Mouse (Mus musculus) limb, embryonic 14.5 days (tissue): ENCODE results near the gene Nfix. TPM values are rescaled to one million over a fixed set of nuclear protein-coding genes. Genes with fewer than 3 reads are reported as not detected.

Experiments
- ATAC-seq: fragments of 200-750 bp; cut with Nextera tagmentation; 2 replicates; pipeline ENCODE4 v1.8.0; 2017; ENCODE audit warnings: low read depth, moderate number of reproducible peaks, moderate TSS enrichment; ENCODE audit not compliant: low FRiP score
- DNase-seq: peaks from one replicate; pipeline ENCODE4 v3.0.0-alpha.2; 2015; ENCODE audit warnings: low spot score
- H3K27ac ChIP-seq: fragments of 300-500 bp; sonication (generic); replicated peaks from 2 replicates; pipeline ENCODE4 v1.5.1; 2014; ENCODE audit warnings: low read depth, mild to moderate bottlenecking, low read length, moderate library complexity, mixed read lengths
- H3K27me3 ChIP-seq: fragments of 300-500 bp; sonication (generic); 2 replicates; pipeline ENCODE4 v1.6.1; 2014; ENCODE audit warnings: low read length, mixed read lengths; ENCODE audit not compliant: control insufficient read depth, insufficient read depth
- H3K36me3 ChIP-seq: fragments of 300-500 bp; sonication (generic); 2 replicates; pipeline ENCODE4 v1.6.1; 2014; ENCODE audit warnings: mild to moderate bottlenecking, low read length, moderate library complexity, mixed read lengths; ENCODE audit not compliant: control insufficient read depth, insufficient read depth
- H3K4me1 ChIP-seq: fragments of 300-500 bp; sonication (generic); 2 replicates; pipeline ENCODE4 v1.6.1; 2014; ENCODE audit warnings: antibody characterized with exemption, low read length, mixed read lengths; ENCODE audit not compliant: control insufficient read depth, insufficient read depth
- H3K4me2 ChIP-seq: fragments of 300-500 bp; sonication (generic); replicated peaks from 2 replicates; pipeline ENCODE4 v1.6.1; 2014; ENCODE audit warnings: low read depth, mild to moderate bottlenecking, low read length, moderate library complexity; ENCODE audit not compliant: severe bottlenecking
- H3K4me3 ChIP-seq: fragments of 300-500 bp; sonication (generic); replicated peaks from 2 replicates; pipeline ENCODE4 v1.5.1; 2014; ENCODE audit warnings: low read length
- H3K9ac ChIP-seq: fragments of 300-500 bp; sonication (generic); 2 replicates; pipeline ENCODE4 v1.6.1; 2014; ENCODE audit warnings: mild to moderate bottlenecking, low read depth, low read length, moderate library complexity; ENCODE audit not compliant: severe bottlenecking
- H3K9me3 ChIP-seq: fragments of 300-500 bp; sonication (generic); 2 replicates; pipeline ENCODE4 v1.6.1; 2016; ENCODE audit warnings: low read length; ENCODE audit not compliant: control insufficient read depth
- POLR2A ChIP-seq: fragments of 200-500 bp; IDR thresholded peaks from 2 replicates; pipeline ENCODE4 v1.8.0; 2012; ENCODE audit warnings: inconsistent platforms, mild to moderate bottlenecking, moderate library complexity, borderline replicate concordance; ENCODE audit not compliant: insufficient read depth, insufficient read length; ENCODE audit errors: extremely low read depth
- WGBS: fragments of 180-500 bp; shearing (Covaris S2); extraction: QIAGEN DNeasy Blood & Tissue Kit; methylation state at CpG from one replicate; pipeline ENCODE4 v1.1.7; 2014; 5-methylcytosine and 5-hydroxymethylcytosine counted together
- polyA plus RNA-seq, 2 experiments: library from polyadenylated mRNA; depleted of rRNA in 1 of 2; stranded (reverse) in 1 of 2; unstranded in 1 of 2; fragments of >200 nt; fragmentation: Nextera tagmentation in 1 of 2; extraction: Ambion mirVana in 1 of 2; gene quantifications; 2 replicates each; pipeline versions ENCODE4 v1.2.1 to v1.2.3; 2012 to 2014

Gene Nfix
- polyA plus RNA-seq, 2 experiments: 81.2 to 100 TPM

DNA sequence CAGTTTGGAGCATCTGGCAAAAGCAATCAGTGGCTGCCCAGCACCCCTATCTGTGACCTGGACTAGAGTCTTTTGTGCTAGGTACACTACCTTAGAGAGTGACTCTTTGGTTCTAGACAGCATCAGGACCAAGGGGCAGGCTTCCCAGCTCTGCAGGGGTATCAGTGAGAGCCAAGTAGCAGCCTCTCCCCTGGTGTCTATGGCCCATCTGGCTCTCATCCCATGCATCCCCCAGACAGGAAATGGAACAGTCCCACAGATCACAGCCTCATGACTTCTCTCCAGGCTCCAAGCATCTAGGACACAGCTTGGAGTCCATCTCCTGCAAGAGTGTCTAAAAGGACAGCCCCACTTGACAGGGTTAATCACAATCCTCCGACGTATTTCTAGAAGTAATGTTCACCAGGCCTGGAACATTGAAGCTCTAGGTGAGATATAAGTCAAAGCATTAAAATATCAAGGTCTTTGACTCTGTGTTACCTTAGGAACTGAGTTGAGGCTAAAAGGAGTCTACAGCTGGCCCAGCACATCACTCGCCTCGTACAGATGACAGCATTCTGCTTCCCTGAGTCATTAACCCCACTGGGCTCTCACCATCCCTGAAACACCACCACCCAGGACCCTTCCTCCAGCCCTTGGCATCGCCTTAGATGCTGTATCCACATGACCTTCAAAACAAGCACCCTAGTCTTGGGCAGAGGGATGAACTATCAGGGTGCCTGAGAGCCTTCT is 81.0 kb downstream of the Nfix start:
- H3K36me3 ChIP-seq: peaks cover 78% of the 10 kb centered on the region

GRCm38 (mm10) chr8:84718476-84718875 is 81.7 kb downstream of the Nfix start:
- DNase-seq (no peak), ATAC-seq (no peak)
- no peaks in the 10 kb centered on the region for H3K27me3 ChIP-seq
- 81% methylated on average over 5 of the region's 5 CpGs for WGBS
- 0 out of 2 replicates have a peak overlapping the region, but pooled peaks have one; percentile 8 for H3K27ac ChIP-seq
- H3K9ac ChIP-seq: no peak overlapping the region
- H3K4me3 ChIP-seq: no peak overlapping the region
- no peak for TF ChIP-seq POLR2A
- H3K4me2 ChIP-seq: no peak overlapping the region
- H3K36me3 ChIP-seq: peaks cover 81% of the 10 kb centered on the region
- peaks cover 65% of the 10 kb centered on the region for H3K4me1 ChIP-seq
- no peaks in the 10 kb centered on the region for H3K9me3 ChIP-seq

More for the DNA sequence above, 81.0 kb downstream of the Nfix start:
- TF ChIP-seq POLR2A: no peak
- ATAC-seq (no peak), DNase-seq (no peak)
- Histone ChIP-seq H3K9me3 (no peaks in the 10 kb centered on the region), H3K27ac (no peak overlapping the region), H3K9ac (no peak overlapping the region), H3K4me1 (peaks cover 65% of the 10 kb centered on the region), H3K4me2 (no peak overlapping the region), H3K4me3 (no peak overlapping the region), H3K27me3 (no peaks in the 10 kb centered on the region)
- WGBS: 71% methylated on average over 5 of the region's 5 CpGs

- H3K9ac ChIP-seq: peak overlapping the region; percentile 18; the same call in 1 of the 2 replicates
Measured at GRCm38 (mm10) chr8:84716790-84717189, 83.4 kb downstream of the Nfix start.

DNA sequence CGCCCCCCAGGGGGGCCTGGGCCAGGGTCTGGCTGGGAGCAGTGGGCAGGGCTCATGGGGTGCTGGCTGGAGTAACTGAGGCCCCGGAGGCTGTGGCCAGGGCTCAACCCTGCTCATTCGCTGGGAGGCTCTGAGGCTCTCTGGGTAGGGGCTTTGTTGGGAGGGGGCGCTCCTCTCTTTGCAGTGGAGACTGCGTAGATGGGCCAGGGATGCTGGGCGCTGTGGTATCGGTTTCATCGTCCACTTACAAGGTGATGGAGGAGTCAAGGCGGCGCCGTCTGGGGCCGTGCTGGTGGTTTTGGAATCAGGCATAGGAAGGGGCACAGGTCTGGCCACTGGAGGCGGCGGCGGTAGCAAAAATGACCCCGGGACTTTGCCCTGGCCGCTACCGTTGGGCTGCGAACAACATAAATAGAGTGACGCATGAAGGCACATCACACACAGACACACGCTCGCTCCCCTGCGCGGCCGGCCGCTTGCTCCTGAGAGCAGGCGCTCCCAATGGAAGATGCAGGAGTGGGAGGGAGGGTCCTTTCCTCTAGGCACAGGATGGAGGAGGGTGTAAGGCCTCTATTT is 84.2 kb downstream of the Nfix start:
- H3K9me3 ChIP-seq: no peaks in the 10 kb centered on the region
- H3K4me2 ChIP-seq: no peak overlapping the region
- H3K36me3 ChIP-seq: peaks cover 79% of the 10 kb centered on the region
- no peak overlapping the region for H3K9ac ChIP-seq
- no peaks in the 10 kb centered on the region for H3K27me3 ChIP-seq
- 13% methylated on average over 27 of the region's 27 CpGs for WGBS
- no peak for TF ChIP-seq POLR2A
- peaks cover 64% of the 10 kb centered on the region for H3K4me1 ChIP-seq
- ATAC-seq (no peak), DNase-seq (no peak)
- peak overlapping the region; percentile 58; the same call in 1 of the 2 replicates for H3K27ac ChIP-seq
- no peak overlapping the region for H3K4me3 ChIP-seq

More at GRCm38 (mm10) chr8:84716790-84717189, 83.4 kb downstream of the Nfix start:
- Histone ChIP-seq H3K9me3 (no peaks in the 10 kb centered on the region), H3K4me3 (no peak overlapping the region), H3K27me3 (no peaks in the 10 kb centered on the region), H3K27ac (peak overlapping the region; percentile 76), H3K36me3 (peaks cover 81% of the 10 kb centered on the region), H3K4me2 (no peak overlapping the region), H3K4me1 (peaks cover 64% of the 10 kb centered on the region)
- no peak for TF ChIP-seq POLR2A
- WGBS: 52% methylated on average over 11 of the region's 11 CpGs
- DNase-seq (no peak), ATAC-seq (no peak)

DNA sequence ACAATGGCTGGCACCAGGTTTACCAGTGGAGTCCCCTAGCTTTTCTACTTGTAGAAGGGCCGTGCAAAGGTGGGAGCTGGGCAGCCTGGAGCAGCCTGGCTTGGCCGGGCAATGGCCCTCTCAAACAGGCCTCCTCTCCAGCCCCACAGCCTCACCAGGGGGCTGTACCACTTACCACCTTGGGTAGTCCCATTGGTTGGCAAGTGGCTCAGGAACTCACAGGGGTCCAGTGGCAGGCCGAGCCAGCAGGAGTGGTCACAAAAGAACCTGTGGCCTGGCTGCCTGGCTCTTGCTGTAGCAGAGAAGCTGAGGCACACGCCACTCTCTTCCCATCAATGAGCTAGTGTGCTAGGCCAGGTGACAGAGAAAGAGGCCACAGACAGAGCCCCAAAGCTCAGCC is 86.0 kb downstream of the Nfix start:
- Histone ChIP-seq H3K9ac (0 out of 2 replicates have a peak overlapping the region, but pooled peaks have one; percentile 16), H3K4me1 (peaks cover 70% of the 10 kb centered on the region), H3K4me3 (no peak overlapping the region), H3K27me3 (no peaks in the 10 kb centered on the region), H3K27ac (peak overlapping the region; percentile 93), H3K4me2 (no peak overlapping the region), H3K36me3 (peaks cover 75% of the 10 kb centered on the region), H3K9me3 (no peaks in the 10 kb centered on the region)
- 64% methylated on average over 4 of the region's 4 CpGs for WGBS
- DNase-seq: no peak
- ATAC-seq: no peak
- no peak for TF ChIP-seq POLR2A
